Mouse (Mus musculus): Measurements from ENCODE around the gene Mrln. TPM values are rescaled to one million over a fixed set of nuclear protein-coding genes. Genes with fewer than 3 reads are reported as not detected.

The Mrln gene
- 0.65 TPM in 1 of 2 replicates, not detected in the other for polyA plus RNA-seq (2014; fragmentation: Nextera tagmentation; extraction: Ambion mirVana)

- 74% methylated on average over 17 of the region's 17 CpGs for WGBS
- no peak for ATAC-seq (ENCODE audit: low FRiP score)
- H3K36me3 ChIP-seq (ENCODE audit: control insufficient read depth, insufficient read depth, low read length): no peaks in the 10 kb centered on the region
- no peak within 1 kb of the TSS for H3K27ac ChIP-seq (ENCODE audit: low read depth, low read length)
- H3K27me3 ChIP-seq (ENCODE audit: control insufficient read depth, insufficient read depth, low read length): no peaks in the 10 kb centered on the region
- H3K9ac ChIP-seq (ENCODE audit: low read length): no peak within 1 kb of the TSS
- no peaks in the 10 kb centered on the region for H3K4me1 ChIP-seq (ENCODE audit: control insufficient read depth, insufficient read depth, low read length)
- H3K4me3 ChIP-seq (ENCODE audit: low read depth, low read length): no peak within 1 kb of the TSS
- H3K4me2 ChIP-seq: no peak within 1 kb of the TSS
- DNase-seq (ENCODE audit: low spot score, missing footprints): no peak
- no peaks in the 10 kb centered on the region for H3K9me3 ChIP-seq (ENCODE audit: control insufficient read depth, low read length)
These were observed at the start of gene Mrln for GRCm38 (mm10) chr10:70204505-70205399. TSS of gene Mrln (plus strand) at chr10:70204664.

- Histone ChIP-seq H3K9me3 (ENCODE audit: control insufficient read depth, low read length) (no peaks in the 10 kb centered on the region), H3K27ac (ENCODE audit: low read depth, low read length) (no peak overlapping the region), H3K4me3 (ENCODE audit: low read depth, low read length) (no peak overlapping the region), H3K36me3 (ENCODE audit: control insufficient read depth, insufficient read depth, low read length) (peaks cover 9% of the 10 kb centered on the region; the same call in 1 of the 2 replicates), H3K27me3 (ENCODE audit: control insufficient read depth, insufficient read depth, low read length) (no peaks in the 10 kb centered on the region), H3K9ac (ENCODE audit: low read length) (no peak overlapping the region), H3K4me1 (ENCODE audit: control insufficient read depth, insufficient read depth, low read length) (no peaks in the 10 kb centered on the region), H3K4me2 (no peak overlapping the region)
- DNase-seq (ENCODE audit: low spot score, missing footprints) (peak; percentile 80), ATAC-seq (ENCODE audit: low FRiP score) (no peak)
- 77% methylated on average over 3 of the region's 3 CpGs for WGBS
These were observed 47.9 kb upstream of the Mrln start for GRCm38 (mm10) chr10:70156431-70157165.

- no peaks in the 10 kb centered on the region for H3K27me3 ChIP-seq (ENCODE audit: control insufficient read depth, insufficient read depth, low read length)
- ATAC-seq (ENCODE audit: low FRiP score) (no peak), DNase-seq (ENCODE audit: low spot score, missing footprints) (peak; percentile 72)
- no peak overlapping the region for H3K4me2 ChIP-seq
- 78% methylated on average over 12 of the region's 12 CpGs for WGBS
- no peaks in the 10 kb centered on the region for H3K9me3 ChIP-seq (ENCODE audit: control insufficient read depth, low read length)
- no peak overlapping the region for H3K9ac ChIP-seq (ENCODE audit: low read length)
- no peak overlapping the region for H3K4me3 ChIP-seq (ENCODE audit: low read depth, low read length)
- H3K4me1 ChIP-seq (ENCODE audit: control insufficient read depth, insufficient read depth, low read length): no peaks in the 10 kb centered on the region
- H3K36me3 ChIP-seq (ENCODE audit: control insufficient read depth, insufficient read depth, low read length): peaks cover 9% of the 10 kb centered on the region; the same call in 1 of the 2 replicates
- H3K27ac ChIP-seq (ENCODE audit: low read depth, low read length): no peak overlapping the region
These were observed 44.7 kb upstream of the Mrln start for GRCm38 (mm10) chr10:70159651-70160320.

GRCm38 (mm10) chr10:70160811-70161210 lies 43.7 kb upstream of the Mrln start:
- DNase-seq (ENCODE audit: low spot score, missing footprints) (no peak), ATAC-seq (ENCODE audit: low FRiP score) (no peak)
- no peaks in the 10 kb centered on the region for H3K9me3 ChIP-seq (ENCODE audit: control insufficient read depth, low read length)
- H3K4me1 ChIP-seq (ENCODE audit: control insufficient read depth, insufficient read depth, low read length): no peaks in the 10 kb centered on the region
- H3K9ac ChIP-seq (ENCODE audit: low read length): no peak overlapping the region
- H3K27ac ChIP-seq (ENCODE audit: low read depth, low read length): no peak overlapping the region
- no peaks in the 10 kb centered on the region for H3K27me3 ChIP-seq (ENCODE audit: control insufficient read depth, insufficient read depth, low read length)
- 94% methylated on average over 12 of the region's 12 CpGs for WGBS
- H3K36me3 ChIP-seq (ENCODE audit: control insufficient read depth, insufficient read depth, low read length): peaks cover 3% of the 10 kb centered on the region; the same call in 1 of the 2 replicates
- no peak overlapping the region for H3K4me2 ChIP-seq
- H3K4me3 ChIP-seq (ENCODE audit: low read depth, low read length): no peak overlapping the region

- H3K27me3 ChIP-seq (ENCODE audit: control insufficient read depth, insufficient read depth, low read length): no peaks in the 10 kb centered on the region
- peaks cover under 1% of the 10 kb centered on the region; the same call in 1 of the 2 replicates for H3K36me3 ChIP-seq (ENCODE audit: control insufficient read depth, insufficient read depth, low read length)
These were observed 43.0 kb upstream of the Mrln start for GRCm38 (mm10) chr10:70161504-70161903.

GRCm38 (mm10) chr10:70163681-70164080 lies 40.8 kb upstream of the Mrln start:
- Histone ChIP-seq H3K36me3 (ENCODE audit: control insufficient read depth, insufficient read depth, low read length) (peaks cover 2% of the 10 kb centered on the region), H3K27me3 (ENCODE audit: control insufficient read depth, insufficient read depth, low read length) (no peaks in the 10 kb centered on the region), H3K4me2 (no peak overlapping the region), H3K9ac (ENCODE audit: low read length) (no peak overlapping the region), H3K4me3 (ENCODE audit: low read depth, low read length) (no peak overlapping the region), H3K27ac (ENCODE audit: low read depth, low read length) (no peak overlapping the region), H3K9me3 (ENCODE audit: control insufficient read depth, low read length) (no peaks in the 10 kb centered on the region), H3K4me1 (ENCODE audit: control insufficient read depth, insufficient read depth, low read length) (no peaks in the 10 kb centered on the region)
- ATAC-seq (ENCODE audit: low FRiP score) (no peak), DNase-seq (ENCODE audit: low spot score, missing footprints) (no peak)
- WGBS: 53% methylated on average over 5 of the region's 5 CpGs

More at GRCm38 (mm10) chr10:70161504-70161903, 43.0 kb upstream of the Mrln start:
- H3K4me3 ChIP-seq (ENCODE audit: low read depth, low read length): no peak overlapping the region
- H3K4me2 ChIP-seq: no peak overlapping the region
- WGBS: 95% methylated on average over 14 of the region's 14 CpGs
- H3K9me3 ChIP-seq (ENCODE audit: control insufficient read depth, low read length): no peaks in the 10 kb centered on the region
- ATAC-seq (ENCODE audit: low FRiP score) (no peak), DNase-seq (ENCODE audit: low spot score, missing footprints) (peak; percentile 39)
- no peaks in the 10 kb centered on the region for H3K4me1 ChIP-seq (ENCODE audit: control insufficient read depth, insufficient read depth, low read length)
- H3K27ac ChIP-seq (ENCODE audit: low read depth, low read length): no peak overlapping the region
- no peak overlapping the region for H3K9ac ChIP-seq (ENCODE audit: low read length)

- DNase-seq (ENCODE audit: low spot score, missing footprints) (no peak), ATAC-seq (ENCODE audit: low FRiP score) (no peak)
- H3K27ac ChIP-seq (ENCODE audit: low read depth, low read length): no peak overlapping the region
- WGBS: 89% methylated on average over 6 of the region's 6 CpGs
- no peak overlapping the region for H3K4me2 ChIP-seq
- peaks cover 2% of the 10 kb centered on the region for H3K36me3 ChIP-seq (ENCODE audit: control insufficient read depth, insufficient read depth, low read length)
- no peak overlapping the region for H3K9ac ChIP-seq (ENCODE audit: low read length)
- no peaks in the 10 kb centered on the region for H3K9me3 ChIP-seq (ENCODE audit: control insufficient read depth, low read length)
- no peak overlapping the region for H3K4me3 ChIP-seq (ENCODE audit: low read depth, low read length)
- no peaks in the 10 kb centered on the region for H3K27me3 ChIP-seq (ENCODE audit: control insufficient read depth, insufficient read depth, low read length)
- H3K4me1 ChIP-seq (ENCODE audit: control insufficient read depth, insufficient read depth, low read length): no peaks in the 10 kb centered on the region
These were observed 38.6 kb upstream of the Mrln start for GRCm38 (mm10) chr10:70165877-70166276.

- H3K27ac ChIP-seq (ENCODE audit: low read depth, low read length): no peak overlapping the region
- ATAC-seq (ENCODE audit: low FRiP score): no peak
- 92% methylated on average over 5 of the region's 5 CpGs for WGBS
These were observed 38.0 kb upstream of the Mrln start for GRCm38 (mm10) chr10:70166427-70166826.

More at GRCm38 (mm10) chr10:70166427-70166826, 38.0 kb upstream of the Mrln start:
- H3K36me3 ChIP-seq (ENCODE audit: control insufficient read depth, insufficient read depth, low read length): peaks cover 2% of the 10 kb centered on the region
- H3K4me1 ChIP-seq (ENCODE audit: control insufficient read depth, insufficient read depth, low read length): no peaks in the 10 kb centered on the region
- H3K9me3 ChIP-seq (ENCODE audit: control insufficient read depth, low read length): no peaks in the 10 kb centered on the region
- H3K4me3 ChIP-seq (ENCODE audit: low read depth, low read length): no peak overlapping the region
- H3K9ac ChIP-seq (ENCODE audit: low read length): no peak overlapping the region
- no peak overlapping the region for H3K4me2 ChIP-seq
- H3K27me3 ChIP-seq (ENCODE audit: control insufficient read depth, insufficient read depth, low read length): no peaks in the 10 kb centered on the region
- no peak for DNase-seq (ENCODE audit: low spot score, missing footprints)
